Mouse (Mus musculus) C2C12 (cell line): ENCODE data around the gene Slc35a5.

Source experiments
- CEBPB ChIP-seq: IDR thresholded peaks from one replicate; pipeline ENCODE4 v1.6.1; 2011; ENCODE audit warnings: low read depth, mild to moderate bottlenecking, control low read depth, moderate library complexity
- CTCF ChIP-seq: IDR thresholded peaks from one replicate; pipeline ENCODE4 v1.5.1; 2011; ENCODE audit not compliant: control insufficient read depth, insufficient read depth, insufficient read length
- FOSL1 ChIP-seq: IDR thresholded peaks from one replicate; pipeline ENCODE4 v1.8.0; 2011; ENCODE audit warnings: mild to moderate bottlenecking, low read length; ENCODE audit not compliant: poor library complexity, insufficient read depth, severe bottlenecking
- MAX ChIP-seq: IDR thresholded peaks from one replicate; pipeline ENCODE4 v1.6.1; 2011; ENCODE audit warnings: mild to moderate bottlenecking, control low read depth
- MYOD1 ChIP-seq: IDR thresholded peaks from one replicate; pipeline ENCODE4 v1.6.1; 2011; ENCODE audit warnings: low read depth; ENCODE audit not compliant: control insufficient read depth, insufficient read length
- MYOG ChIP-seq: IDR thresholded peaks from one replicate; pipeline ENCODE4 v1.6.1; 2011; ENCODE audit not compliant: control insufficient read depth, insufficient read length; ENCODE audit errors: extremely low read depth
- USF1 ChIP-seq: IDR thresholded peaks from one replicate; pipeline ENCODE4 v1.6.1; 2011; ENCODE audit warnings: low read depth, mild to moderate bottlenecking, control low read depth, moderate library complexity

DNA sequence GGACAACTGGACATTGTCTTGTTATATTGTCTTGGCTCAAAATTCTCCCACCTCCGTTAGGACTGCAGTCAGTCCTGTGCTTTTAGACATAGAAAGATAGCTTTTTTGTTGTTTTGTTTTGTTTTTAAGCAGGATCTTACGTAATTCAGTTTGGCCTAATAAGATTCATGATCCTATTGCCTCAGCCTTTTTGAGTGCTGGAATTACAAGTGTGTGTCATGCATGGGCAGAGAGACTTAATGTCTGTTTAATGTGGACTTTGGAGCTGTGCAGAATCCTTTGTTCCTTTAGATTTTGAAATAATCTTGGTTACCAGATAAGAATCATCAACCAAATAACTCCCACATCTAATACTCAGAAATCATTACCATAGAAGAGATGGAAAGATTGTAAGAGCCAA lies 20.0 kb upstream of the Slc35a5 start:
- no peak for TF ChIP-seq CTCF
- TF ChIP-seq USF1 = no peak
- no peak for TF ChIP-seq MAX
- TF ChIP-seq MYOD1 = no peak
- no peak for TF ChIP-seq MYOG
- no peak for TF ChIP-seq CEBPB
- TF ChIP-seq FOSL1 = no peak
